Mouse (Mus musculus) CH12.LX (cell line): ENCODE data around the gene Il34.

Experiments
- CTCF ChIP-seq, 2 experiments: IDR thresholded peaks in 1 of 2; conservative IDR thresholded peaks in 1 of 2; 2 replicates each; pipeline ENCODE4 v1.5.1; 2011 to 2012; ENCODE audit warnings: low read depth in 2 of 2, low read length in 2 of 2, improper control_type of control experiment in 1 of 2, inconsistent platforms in 1 of 2, mild to moderate bottlenecking in 1 of 2, moderate library complexity in 1 of 2
- E2F4 ChIP-seq: IDR thresholded peaks from 2 replicates; pipeline ENCODE4 v1.6.1; 2011; ENCODE audit warnings: low read depth, low read length, improper control_type of control experiment; ENCODE audit not compliant: insufficient replicate concordance
- EP300 ChIP-seq: IDR thresholded peaks from 2 replicates; pipeline ENCODE4 v1.6.1; 2011; ENCODE audit warnings: low read length, improper control_type of control experiment
- ETS1 ChIP-seq: conservative IDR thresholded peaks from 2 replicates; pipeline ENCODE4 v1.6.1; 2012; ENCODE audit warnings: low read depth, mild to moderate bottlenecking, inconsistent platforms, low read length, improper control_type of control experiment, moderate library complexity
- MAFK ChIP-seq: IDR thresholded peaks from 2 replicates; pipeline ENCODE4 v1.6.1; 2011; ENCODE audit warnings: low read length, improper control_type of control experiment; ENCODE audit not compliant: insufficient replicate concordance
- MXI1 ChIP-seq: IDR thresholded peaks from 2 replicates; pipeline ENCODE4 v1.6.1; 2011; ENCODE audit warnings: mild to moderate bottlenecking, low read depth, low read length, improper control_type of control experiment
- POLR2A ChIP-seq: IDR thresholded peaks from 2 replicates; pipeline ENCODE4 v1.6.1; 2011; ENCODE audit warnings: low read depth, mild to moderate bottlenecking, improper control_type of control experiment, low read length

DNA sequence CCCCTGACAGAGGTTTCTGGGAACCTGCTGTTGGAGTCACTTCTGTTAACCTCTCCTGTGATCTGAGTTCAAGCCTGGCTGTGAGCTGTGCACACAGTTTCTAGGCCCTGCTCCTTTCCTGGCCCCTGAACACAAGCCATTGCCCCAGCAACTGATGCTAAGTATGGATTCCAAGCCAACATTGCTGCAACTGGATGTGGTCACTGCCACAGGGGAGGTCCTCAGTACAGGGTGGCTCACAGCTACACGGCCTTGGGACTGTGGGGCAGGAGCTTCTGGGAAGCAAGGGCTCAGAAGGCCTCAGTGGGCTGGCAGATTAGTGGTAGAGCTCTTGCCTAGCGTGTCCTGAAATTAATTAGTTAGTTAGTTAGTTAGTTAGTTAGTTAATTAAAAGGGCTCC, 105.2 kb downstream of the Il34 start:
- TF ChIP-seq EP300 (no peak), POLR2A (no peak), MXI1 (no peak), CTCF (conservative IDR thresholded peaks at IDR 0.05 in 1 of 2, IDR thresholded peaks at IDR 0.05 in 1 of 2; ENCODE audit: low read depth in 2 of 2, low read length in 2 of 2) (no peak), ETS1 (no peak), E2F4 (no peak), MAFK (no peak)
